Mouse (Mus musculus) spleen, postnatal 10 days (tissue): ENCODE results near the gene Gm45521.

ENCODE experiments used
- DNase-seq, 2 experiments: peaks; one replicate each; pipeline ENCODE4 v3.0.0; 2021 to 2022; ENCODE audit warnings: low spot score in 2 of 2

Gm45521 gene

DNA sequence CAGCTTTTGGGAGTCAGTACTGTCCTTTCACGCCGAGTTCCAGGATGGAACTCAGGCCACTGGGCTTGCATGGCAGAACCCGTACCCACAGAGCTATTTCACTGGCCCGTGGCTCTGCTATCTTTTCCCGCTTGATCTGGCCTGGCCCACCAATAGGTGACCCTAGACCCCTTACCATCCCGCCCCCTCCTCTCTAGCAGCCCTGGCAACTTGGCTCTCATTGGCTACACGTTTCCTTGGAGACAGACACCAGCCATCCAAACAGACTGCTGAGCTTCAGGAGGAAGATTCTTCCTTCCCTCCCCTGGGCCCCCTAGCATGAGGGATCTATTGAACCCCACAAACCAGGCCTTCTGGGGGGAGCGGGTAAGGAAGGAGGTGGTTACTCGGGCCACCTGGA lies at the start of gene Gm45521:
Gene Gm45521 (plus strand): TSS at position 240 of the 400 bp plus-strand sequence.
- no peak for DNase-seq

DNA sequence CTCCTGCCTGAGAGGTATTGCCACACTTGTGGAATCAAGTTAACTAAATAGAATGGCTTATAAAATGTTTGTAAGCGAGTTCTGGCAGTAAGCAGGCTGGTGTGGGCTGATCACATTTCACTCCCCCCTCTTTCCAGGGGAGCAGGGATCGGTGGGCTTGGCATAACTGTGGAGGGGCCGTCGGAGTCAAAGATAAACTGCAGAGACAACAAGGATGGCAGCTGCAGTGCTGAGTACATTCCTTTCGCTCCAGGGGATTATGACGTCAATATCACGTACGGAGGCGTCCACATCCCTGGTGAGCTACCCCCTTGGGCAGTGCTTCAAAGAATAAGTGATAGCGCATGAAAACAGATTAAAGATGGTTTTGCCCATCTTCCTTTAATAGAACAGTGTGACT lies 47.6 kb upstream of the Gm45521 start:
- no peak for DNase-seq

DNA sequence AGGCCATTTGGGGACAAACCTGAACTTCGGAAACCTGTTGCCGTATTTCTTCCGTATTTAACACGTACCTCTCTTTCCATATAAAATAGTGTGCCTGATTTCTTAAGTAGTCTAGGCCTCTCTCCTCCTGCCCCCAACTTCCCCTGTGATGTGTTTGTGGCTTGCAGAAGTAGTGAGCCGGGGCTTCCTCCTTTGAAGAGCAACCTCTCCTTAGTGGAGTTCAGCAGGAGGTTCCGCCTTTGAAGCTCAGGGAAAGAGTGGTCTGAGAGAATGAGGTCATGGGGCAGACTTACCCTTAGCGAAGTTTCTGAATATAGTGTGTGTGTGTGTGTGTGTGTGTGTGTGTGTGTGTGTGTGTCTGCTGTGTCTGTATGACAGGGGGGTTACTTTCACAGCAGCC lies 43.2 kb upstream of the Gm45521 start:
- peak in 1 of 2 experiments; percentile 39 for DNase-seq

- no peak for DNase-seq
Observed at GRCm38 (mm10) chr14:7914461-7914860, 42.6 kb upstream of the Gm45521 start.

DNA sequence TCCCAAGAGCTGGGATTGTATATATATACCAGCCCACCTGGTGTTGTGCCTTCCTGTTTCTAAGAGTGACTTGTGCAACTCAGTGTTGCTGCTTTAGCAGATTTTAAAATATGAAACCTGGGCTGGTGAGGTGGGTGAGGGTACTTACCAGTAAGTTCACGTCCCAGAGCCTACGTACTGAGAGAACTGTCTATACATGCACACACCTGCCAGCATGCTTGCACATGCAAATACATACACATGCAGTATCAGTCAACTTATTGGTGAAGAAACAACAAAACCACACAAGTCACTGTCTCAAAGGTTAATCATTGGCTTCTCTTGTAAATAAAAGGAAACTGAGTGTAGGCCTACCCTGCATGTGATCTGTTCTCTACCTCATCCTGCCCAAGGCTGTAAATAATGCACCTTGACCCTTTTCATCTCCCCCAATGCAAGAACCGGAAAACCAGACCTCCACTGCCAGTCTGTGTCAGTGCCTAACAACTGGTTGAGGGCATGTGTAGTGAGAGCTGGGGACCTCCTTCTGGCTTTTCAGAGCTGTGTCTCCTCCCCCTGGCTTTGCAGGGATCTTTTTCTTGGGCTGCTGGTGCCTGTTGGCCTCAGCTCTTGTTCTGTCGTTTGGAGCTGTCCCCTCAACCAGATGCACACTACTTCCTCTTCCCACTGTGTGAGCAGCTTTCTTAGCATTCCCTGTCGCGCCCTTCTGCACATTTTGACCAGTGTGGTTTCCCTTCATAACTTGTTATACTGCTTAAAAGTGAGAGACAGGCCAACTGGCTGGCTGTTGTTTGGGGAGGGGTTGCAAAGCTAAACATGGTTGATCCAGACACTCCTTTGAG lies 38.7 kb upstream of the Gm45521 start:
- DNase-seq: no peak

DNA sequence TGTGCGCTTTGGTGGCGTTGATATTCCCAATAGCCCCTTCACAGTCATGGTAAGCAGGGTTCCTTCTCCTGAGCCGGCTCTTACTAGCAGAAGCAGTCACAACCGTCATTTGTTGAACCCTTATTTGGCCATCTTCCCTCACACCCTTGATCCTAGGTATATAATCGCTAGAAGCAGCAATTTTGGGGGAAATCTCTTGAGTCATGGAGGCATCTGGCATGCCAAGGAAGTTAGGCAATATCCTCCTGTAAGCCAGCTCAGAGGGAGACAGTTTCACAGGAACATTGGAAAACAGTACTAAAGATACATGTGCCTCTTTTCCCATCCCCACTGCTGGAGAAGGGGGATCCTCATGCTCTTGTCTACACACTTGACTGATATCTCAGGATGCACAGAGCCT lies 37.8 kb upstream of the Gm45521 start:
- DNase-seq: no peak

- DNase-seq: no peak
Observed at GRCm38 (mm10) chr14:7919921-7920320, 37.2 kb upstream of the Gm45521 start.

DNA sequence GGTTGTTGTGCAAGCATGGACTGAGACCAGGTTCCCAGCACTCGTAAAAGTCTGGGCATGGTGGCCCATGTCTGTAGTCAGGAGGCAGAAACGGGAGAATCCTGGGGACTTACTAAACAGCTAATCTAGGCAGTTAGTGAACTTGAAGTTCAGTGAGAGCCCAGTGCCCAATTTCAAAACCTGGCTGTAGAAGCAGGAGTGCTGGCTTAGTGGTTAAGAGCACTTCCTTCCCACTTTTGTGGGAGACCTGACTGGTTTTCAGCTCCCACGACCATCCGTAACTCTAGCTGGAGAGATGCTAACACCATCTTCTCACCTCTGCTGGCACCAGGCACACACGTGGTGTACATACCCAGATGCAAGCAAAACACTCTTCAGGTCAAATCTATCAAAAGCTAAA lies 35.6 kb upstream of the Gm45521 start:
- DNase-seq: no peak

DNA sequence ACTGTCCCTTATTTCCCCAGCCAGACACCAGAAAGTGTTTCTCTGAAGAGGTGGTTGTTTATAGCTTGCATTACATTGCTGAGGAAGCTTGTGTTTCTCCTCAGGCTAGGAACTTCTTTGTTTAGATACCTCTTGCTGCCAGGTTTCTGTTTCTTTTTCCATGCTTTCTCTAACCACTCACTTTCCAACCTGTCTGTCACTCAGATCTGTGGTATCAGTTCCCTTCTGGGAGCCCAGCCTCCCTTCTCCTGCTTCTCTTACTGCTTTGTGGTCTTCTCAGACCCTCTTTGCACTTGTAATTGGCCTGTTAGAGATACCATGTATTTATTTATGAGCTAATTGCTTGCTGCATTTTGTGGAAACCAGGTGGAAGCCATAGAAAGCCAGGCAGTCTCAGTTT lies 33.5 kb upstream of the Gm45521 start:
- no peak for DNase-seq

DNA sequence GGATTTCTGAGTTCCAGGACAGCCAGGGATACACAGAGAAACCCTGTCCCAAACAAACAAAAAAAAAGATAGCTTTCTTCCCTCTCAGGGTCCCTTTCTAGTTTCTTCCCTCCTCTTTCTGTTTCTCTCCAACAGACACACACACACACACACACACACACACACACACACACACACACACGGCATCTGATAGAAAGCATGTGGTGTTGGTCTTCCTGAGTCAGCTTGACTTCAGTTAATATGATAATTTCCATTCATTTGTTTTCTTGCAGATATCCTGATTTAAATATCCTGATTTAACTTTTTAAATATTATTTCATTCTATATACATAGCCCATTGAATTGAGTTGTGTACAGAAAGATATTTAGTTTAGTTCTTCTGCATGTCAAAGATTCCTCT lies 28.7 kb upstream of the Gm45521 start:
- no peak for DNase-seq

- DNase-seq: no peak
Observed at GRCm38 (mm10) chr14:7929029-7929428, 28.1 kb upstream of the Gm45521 start.

DNA sequence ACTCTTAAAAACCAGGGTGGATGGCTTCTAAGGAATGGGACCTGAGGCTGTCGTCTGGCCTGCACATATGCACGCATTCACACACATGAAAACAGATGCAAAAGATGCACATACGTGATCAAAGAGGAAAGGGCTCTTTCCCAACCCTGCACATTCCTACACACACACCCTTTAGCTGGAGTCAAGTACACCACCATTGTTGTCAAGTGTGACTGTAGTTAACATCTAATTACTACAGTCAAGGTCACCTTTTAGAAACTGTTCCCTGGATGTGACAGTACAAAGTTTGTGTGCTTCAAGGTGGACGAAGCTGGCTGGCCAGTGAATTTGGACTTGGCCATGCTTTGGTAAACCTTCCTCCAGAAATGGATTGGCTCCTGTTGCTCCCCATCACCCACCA lies 24.9 kb upstream of the Gm45521 start:
- no peak for DNase-seq

- no peak for DNase-seq
Observed at GRCm38 (mm10) chr14:7934166-7934565, 22.9 kb upstream of the Gm45521 start.

DNA sequence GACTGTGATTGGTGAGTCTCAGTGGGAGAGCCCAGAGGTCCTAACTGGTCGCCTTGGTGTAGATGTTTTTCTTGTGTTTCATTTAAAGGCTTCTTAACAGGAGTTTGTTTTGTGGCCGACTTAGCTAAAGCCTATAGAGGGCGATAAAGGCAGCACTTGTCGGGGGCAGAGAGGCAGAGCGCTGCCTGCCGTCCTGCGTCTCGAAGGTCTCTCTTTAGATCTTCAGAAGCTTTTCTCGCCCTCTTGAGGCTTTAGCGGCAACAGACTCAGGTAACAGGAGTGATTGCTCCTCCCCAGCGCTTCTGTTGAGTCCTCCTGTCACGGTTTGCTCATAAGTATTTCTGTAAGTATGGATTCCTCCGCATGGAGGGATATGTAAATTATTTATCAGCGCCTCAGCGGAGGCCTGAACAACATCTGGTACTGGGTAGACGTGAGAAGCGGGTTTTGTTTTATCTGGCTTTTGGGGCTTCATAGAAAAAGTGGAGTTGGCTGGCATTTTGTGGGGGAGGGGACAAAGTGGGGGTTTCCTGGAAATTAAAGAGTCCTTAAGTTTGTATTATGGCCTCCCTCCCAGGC lies 19.9 kb upstream of the Gm45521 start:
- DNase-seq: peak in 1 of 2 experiments; percentile 30

GRCm38 (mm10) chr14:7938809-7939784 lies 18.0 kb upstream of the Gm45521 start:
- no peak for DNase-seq

DNA sequence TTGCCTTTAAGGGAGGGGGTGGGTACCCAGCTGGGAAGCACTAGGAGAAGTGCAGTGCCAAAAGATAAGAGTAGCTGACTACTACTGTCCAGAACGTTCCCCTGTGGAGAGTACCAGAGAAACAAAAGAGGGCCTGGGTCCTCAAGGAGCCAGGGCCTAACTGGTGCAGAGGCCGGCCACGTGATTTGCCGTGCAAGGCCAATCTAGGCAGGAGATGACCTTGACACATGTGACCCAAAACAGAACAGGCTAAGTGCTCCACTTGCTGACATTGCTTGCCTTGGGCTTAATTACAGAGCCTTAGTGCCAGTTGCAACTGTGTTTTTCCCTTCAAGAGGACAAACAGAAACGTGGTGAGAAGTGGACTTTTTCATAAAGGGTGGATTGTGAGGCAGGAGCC lies 15.7 kb upstream of the Gm45521 start:
- no peak for DNase-seq

- DNase-seq: no peak
Observed at GRCm38 (mm10) chr14:7943101-7943800, 13.8 kb upstream of the Gm45521 start.

- no peak for DNase-seq
Observed at GRCm38 (mm10) chr14:7943801-7944135, 13.3 kb upstream of the Gm45521 start.

GRCm38 (mm10) chr14:7944349-7945039 lies 12.6 kb upstream of the Gm45521 start:
- DNase-seq: peak in 1 of 2 experiments; percentile 35

- no peak for DNase-seq
Observed at GRCm38 (mm10) chr14:7945261-7945660, 11.8 kb upstream of the Gm45521 start.

DNA sequence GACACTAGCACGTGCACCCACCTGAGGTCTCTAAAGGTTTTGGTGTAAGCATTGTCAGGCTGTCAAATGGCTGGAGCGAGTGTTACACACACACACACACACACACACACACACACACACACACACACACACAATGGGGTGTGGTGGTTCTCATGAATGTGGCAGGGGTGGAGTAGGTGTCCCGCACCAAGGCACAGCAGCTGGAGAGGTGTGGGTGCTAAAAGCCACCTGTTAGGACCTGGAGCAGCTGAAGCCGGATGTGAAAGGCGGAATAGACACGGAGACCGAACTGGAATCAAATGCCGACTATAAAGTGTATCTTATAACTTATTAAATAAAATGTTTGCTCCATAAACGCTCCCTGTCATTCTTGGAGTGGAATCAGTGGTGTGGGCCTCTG lies 5.9 kb upstream of the Gm45521 start:
- DNase-seq: no peak
